Mouse (Mus musculus) megakaryocyte-erythroid progenitor cell, adult 5-6 weeks (primary cell): ENCODE measurements around the gene Aamdc. TPM values are rescaled to one million over a fixed set of nuclear protein-coding genes. Genes with fewer than 3 reads are reported as not detected.
A peak's percentile ranks its signal among the peaks of the same experiment; 100 is the strongest.

ENCODE experiments used
- ATAC-seq: replicated peaks from 2 replicates; pipeline ENCODE4 v1.8.0; 2016; ENCODE audit warnings: mild to moderate bottlenecking, inconsistent platforms; ENCODE audit not compliant: severe bottlenecking, poor library complexity, low FRiP score, low TSS enrichment
- total RNA-seq, 2 experiments: library from RNA; stranded (forward) in 1 of 2; stranded (reverse) in 1 of 2; fragments of 200-1000, 215-1000 nt in 1 of 2; fragments of >200 nt in 1 of 2; fragmentation: Nextera tagmentation in 1 of 2; gene quantifications; 2 replicates each; pipeline ENCODE4 v1.2.3; 2014 to 2017

The Aamdc gene
- total RNA-seq (2014; fragmentation: Nextera tagmentation) = 10.9 and 15.9 TPM in 2 replicates
- total RNA-seq (2017) = 36.3 and 43.2 TPM in 2 replicates

DNA sequence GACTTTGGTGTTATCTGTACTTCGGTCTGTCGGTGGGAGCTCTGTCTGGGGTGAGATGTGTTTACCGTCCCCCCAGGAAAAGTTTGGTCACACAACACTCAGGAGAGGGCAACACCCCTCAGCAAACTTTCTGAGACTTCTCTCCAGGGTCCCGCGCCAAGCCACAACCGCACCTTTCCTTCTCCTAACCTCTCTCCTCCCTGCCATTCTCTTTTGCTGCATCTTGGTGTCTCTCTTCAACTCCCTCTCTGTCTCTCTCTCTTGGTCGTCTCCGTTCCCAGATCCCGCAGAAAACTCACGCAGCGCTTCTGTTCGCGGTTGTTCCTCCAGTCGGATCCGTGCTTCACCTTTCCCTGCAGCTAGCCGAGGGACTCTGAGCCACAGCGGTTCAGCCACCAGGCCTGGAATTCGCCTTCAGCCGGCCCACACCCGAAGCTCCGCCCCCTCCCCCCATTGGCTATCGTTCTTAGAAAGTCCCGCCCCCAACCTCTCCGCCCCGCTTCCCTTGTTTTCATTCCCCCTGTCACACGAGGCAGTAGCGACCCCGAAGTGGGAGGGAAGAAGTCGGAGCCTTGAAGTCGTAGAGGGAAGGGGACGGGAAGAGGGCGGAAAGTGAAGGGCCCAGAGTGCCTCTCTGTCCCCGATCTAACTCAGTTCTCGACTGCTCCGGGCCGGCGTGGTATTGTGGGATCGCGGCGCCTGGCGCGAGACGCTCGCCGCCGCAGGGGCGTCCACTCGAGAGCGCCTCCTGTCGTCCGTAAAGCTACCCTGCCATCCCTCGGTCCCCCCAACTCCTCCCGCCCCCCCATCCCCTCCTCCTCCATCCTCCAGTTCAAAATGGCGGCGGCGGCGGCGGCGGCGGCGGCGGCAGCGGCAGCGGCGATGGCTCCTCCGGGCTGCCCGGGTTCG, at the start of gene Aamdc, which contains the start of gene Rsf1:
Aamdc (minus strand) TSS at position 431 of the 909 bp plus-strand sequence.
Rsf1 (plus strand) TSS at position 823 of the 909 bp plus-strand sequence.
- ATAC-seq = peak; percentile 81

DNA sequence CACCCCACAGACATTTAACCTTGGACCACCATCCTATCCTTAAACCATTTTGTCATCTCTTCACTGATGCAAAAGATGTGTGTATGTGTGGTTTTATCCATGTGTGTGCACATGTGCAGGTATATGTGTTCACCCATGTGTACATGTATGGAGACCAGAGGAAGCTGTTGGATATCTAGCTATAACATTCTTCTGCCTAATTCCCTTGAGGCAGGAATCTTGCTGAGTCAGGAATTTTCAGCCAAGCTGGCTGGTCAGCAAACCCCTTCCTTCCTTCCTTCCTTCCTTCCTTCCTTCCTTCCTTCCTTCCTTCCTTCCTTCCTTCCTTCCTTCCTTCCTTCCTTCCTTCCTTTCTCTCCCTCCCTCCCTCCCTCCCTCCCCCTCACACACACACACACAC, 44.1 kb upstream of the Aamdc start:
- no peak for ATAC-seq

DNA sequence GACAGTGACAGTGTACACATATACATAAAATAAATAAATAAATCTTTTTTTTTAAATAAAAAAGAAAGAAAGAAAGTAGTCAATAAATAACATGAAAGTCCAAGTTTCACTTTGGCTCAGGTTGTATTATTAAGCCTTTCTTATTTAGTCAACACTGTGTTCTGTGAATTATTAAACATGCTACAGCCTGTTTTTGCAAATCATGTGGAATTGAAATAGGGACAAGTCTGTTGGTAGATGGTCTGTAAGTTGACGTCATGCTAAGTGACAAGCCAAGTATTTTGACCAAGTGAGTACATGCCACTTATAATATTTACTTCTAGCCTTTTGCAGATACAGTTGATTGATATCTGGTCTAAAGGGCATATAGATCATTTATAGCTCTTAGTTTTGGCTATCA, 43.4 kb upstream of the Aamdc start:
- ATAC-seq = no peak

DNA sequence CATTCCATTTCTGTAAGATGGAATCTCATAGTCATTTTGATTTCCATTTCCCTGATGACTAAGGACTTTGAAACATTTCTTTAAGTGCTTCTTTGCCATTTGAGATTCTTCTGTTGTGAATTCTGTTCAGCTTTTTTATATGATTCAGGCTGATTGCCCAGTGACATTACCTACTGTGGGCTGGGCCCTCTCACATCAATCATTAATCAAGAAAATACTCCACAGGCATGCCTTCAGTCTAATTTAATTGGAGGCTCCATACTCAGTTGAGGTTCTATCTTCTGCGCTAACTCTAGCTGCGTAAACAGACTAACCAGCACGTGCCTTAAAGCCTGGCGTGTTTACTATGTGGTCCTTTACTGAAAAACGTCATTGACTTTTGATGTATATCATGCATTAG, 42.0 kb upstream of the Aamdc start:
- ATAC-seq = no peak

DNA sequence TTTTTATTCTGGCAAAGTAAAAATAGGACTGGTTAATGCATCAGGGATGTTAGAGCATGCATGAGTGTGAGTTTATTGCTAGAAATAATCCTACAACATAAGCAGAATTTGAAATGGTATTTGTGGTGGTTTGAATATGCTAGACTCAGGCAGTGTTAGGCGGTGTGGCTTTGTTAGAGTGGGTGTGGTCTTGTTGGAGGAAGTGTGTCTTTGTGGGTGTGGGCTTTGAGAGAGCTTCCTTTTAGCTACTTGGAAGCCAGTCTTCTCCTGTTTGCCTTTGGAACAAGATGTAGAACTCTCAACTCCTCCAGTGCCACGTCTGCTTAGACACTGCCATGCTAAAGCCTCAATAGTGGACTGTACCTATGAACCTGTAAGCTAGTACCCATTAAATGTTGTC, 19.3 kb upstream of the Aamdc start:
- ATAC-seq = no peak

DNA sequence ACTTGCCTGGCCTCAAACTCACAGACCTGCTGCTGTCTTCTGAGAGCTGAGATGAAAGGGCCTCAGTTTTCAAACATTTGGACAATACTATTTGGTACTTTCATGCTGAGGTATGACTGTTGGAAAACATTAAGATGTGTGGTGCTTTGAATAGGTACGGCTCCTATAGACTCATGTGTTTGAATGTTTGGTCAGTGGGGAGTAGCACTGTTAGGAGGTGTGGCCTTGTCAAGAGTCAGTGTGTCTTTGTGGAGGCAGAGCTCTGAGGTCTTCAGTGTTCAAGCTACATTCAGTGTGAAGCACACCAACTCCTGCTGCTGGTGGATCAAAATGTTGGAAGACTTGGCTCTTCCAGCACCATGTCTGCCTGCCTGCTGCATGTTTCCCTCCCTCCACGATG, 14.2 kb upstream of the Aamdc start:
- ATAC-seq = no peak

DNA sequence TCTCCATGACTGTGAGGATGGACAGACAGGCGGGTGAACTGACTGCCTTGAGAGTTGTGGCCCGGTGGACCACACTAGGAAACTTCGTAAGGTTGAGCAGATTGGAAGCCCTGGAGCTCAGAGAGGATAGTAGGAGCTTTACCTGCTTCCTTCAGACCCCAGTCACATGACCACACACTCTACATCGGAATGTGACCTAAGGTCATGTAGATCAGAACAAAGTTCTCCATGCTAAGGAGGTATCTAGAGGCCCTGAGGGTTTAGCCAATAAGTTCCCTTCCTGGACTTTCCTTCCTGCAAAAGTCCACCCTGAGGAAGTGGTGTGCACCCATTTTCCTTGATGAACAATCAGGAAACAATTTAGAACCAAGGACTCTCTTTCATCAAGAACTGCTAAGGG, 13.1 kb upstream of the Aamdc start:
- ATAC-seq = no peak

DNA sequence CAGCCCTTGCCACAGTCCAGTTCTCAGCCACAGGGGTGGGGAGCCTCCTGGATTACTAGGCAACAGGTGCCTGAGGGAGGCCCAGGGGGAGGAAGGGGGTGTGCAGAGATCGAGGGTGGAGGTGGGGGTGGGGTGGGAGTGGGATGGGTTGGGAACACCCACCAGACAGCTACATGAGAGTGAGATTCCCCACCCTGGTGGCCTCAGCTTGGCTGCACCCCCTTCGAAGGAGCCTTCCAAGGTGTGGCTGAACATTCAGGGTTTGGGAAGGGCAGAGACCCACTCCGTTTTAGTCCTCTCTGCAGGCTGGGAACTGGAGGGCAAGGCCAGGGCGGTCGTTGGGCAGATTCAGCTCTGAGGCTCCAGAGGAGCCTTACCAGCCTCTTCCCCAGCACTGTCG, 12.0 kb upstream of the Aamdc start:
- no peak for ATAC-seq

DNA sequence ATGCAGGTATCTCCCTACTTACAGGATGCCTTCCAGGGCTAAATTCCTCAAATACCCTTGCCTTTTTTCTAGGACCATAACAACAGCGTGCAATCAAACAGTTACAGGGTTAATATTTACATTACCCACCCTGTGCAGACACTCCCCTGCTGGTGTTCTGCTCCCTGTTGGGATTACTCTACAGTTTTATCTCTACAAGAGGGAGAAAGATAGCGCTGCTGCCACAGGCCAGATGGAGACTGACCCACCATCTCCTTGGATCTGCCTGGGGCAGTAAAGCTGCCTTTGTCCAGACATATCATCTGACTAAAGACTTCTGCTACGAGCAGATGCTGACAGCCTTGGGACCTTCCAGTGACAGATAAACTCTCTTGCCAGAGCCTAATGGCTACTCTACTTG, 11.2 kb upstream of the Aamdc start:
- ATAC-seq = peak; percentile 80

DNA sequence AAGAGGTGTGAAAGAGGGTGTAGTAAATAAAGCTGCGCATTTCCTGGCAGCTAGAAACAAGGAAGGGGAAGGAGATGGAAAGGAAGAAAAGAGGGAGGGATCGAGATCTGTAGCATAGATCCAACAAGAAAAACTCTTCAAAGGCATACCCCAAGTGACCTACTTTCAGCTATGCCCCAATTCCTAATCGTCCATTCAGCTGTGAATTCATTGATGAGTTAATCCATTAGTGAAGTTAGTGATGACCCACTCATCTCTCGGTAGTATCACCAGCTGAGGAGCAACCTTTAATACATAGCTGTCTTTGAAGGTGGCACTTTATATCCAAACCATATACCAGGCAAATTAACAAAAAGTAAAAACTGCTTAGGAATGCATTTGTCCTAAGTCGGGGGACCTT, 9.2 kb upstream of the Aamdc start:
- ATAC-seq = no peak

DNA sequence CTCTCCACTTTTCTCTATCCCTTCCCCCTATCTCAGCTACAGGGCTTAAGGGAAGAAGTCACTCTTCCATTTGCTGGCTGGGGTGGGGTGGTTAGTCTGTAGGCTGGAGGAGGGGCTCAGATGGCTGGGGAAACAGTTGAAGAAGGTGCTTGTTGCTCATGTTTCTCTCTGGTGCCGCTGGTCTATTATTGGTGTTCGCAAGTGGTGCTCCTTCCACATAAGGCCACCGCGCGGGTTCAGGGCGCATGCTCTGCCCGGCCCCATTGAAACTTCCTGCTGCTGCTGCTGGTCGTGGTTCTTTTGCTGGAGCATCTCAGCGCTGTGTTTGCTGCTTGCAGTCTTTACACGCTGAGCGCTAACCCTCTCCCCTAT, 1.5 kb upstream of the Aamdc start:
- peak; percentile 79 for ATAC-seq

DNA sequence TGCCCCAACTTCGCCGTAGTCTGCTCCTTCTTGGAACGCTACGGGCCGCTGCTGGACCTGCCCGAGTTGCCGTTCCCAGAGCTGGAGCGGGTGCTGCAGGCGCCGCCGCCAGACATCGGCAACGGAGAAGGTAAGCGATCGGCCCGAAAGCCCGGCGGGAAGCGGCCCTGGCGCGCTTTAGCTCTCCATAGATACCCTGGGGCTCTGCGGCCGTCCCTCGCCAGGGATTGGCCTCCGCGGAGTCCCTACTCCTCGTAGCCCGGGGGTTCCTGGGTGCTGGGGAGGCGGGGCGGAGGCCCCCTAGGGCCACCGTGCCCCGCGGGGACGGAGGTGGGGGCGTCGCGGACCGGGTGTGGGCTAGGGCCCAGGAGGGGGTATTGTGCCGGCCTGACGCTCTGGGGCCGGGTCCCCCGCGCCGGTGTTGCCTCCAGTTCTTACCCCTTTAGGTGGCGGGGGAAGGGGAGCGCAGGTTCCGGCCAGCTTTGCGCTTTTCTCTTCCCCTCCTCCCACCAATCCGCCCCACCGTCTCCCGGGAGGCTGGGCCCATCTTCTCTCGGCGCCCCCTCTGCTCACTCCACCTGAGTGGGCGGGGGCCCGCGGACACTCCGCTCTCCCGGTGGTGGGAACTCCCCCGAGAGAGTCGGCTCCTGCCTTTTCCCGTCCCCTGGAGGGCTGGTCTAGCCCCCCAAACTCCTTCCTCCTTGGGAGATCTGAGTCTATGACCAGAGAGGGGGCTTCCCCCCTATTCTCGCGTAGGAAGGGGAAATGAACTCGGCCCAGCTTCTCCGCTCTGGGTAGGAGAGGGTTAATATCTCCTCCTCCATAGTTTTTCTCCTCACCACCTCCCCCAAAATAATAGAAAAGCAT, 912 bp upstream of the Aamdc start:
- ATAC-seq = peak; percentile 12

DNA sequence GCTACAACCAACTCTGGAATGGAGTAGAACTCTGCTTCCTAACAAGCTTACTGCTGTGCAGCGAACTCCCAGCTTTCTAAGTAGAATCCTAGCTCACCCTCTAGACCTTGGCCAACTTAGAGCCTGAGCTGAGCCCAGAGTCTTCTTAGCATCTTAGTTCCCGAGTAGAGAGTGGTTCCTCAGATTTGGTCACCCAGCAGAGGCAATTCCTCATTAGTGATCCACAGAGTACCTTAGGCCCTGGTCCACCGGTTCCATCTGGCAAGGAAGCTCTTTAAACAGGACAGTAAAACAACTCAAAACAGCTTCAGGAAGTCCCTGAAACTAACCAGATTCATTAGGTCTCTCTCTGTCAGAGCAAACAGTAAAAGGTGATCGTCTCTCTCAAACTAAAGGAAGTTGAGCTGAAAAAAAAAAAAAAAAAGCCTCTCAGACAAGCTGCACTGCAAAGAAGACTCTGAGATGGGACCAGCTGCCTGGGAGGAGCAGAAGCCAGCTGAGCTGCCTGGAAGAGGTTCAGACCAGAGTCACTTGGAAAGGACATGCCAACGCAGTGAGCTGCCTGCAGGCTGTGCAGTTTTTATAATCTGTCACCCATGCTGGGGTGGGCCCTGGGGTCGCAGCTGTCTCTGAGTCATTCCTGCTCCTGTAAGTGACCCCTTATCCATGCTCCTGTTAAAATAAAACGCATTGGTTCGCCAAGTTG, 783 bp downstream of the Aamdc start:
- peak; percentile 10; the same call in 1 of the 2 replicates for ATAC-seq

DNA sequence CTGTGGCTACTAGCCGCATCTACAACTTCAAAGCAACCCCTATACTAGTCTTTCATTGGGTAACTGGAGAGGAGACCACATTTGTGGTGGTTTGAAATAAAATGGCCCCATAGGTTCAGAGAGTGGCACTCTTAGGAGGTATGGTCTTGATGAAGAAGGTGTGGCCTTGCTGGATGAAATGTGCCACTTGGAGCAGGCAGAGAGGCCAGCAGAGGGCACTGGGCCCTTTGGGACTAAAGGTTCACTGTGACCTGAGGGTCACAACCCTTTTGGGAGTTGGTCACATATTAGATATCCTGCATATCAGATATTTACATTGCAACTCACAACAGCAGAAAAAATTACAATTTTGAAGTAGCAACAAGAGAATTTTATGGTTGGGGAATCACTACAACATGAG, 8.9 kb downstream of the Aamdc start:
- ATAC-seq = peak; percentile 78

DNA sequence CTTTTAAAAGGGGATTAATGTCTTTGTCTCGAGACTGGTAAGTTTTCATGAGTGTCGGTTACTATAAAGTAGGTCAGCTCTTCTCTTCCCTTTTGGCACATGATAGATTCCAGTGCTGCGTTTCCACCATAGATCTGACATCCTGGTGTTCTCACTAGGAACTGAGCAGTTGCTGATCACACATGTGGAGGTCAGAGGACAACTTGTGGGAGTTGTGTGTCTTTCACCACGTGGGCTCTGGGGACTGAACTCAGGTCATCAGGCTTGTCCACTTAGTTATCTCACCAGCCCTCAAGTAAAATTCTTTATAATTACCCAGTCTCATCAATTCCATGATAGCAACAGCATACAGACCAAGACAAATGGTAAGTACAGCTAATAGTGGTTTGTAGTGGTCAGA, 9.9 kb downstream of the Aamdc start:
- no peak for ATAC-seq

DNA sequence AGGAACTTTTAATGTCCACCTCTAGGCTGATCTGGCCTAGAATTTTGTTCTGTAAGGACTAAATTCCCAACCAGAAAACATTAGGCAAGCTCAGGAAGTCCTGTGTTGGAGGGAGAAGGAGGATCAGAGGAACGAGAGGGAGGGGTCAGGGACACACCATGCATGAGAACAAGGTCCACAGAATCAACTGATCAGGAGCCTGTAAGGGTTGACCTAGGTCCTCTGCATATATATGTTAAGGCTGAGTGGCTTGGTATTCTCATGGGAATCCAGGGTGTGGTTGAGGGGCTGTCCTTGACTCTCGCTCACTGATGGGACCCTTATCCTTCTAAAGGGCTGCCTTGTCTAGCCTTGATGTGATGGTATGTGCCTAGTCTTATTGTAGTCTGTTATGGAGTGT, 15.7 kb downstream of the Aamdc start:
- no peak for ATAC-seq

DNA sequence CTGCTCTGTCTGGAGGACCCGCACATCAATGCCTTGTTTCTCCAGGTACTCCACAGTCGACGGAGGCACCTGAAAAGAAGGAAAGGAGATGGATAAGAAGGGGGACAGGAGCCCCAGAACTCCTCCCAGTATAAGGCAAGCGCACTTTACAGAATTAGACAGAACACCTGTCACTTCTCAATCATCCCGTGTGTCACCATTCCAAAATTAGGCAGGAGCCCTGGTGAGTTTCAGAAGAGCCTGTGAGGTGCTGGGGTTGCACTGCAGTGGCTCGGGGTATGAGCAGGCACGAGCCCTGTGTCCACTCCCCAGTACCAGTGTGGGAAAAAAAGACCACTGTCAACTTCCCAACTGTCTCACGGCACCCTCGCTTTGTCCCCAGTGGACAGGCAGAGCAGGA, 28.6 kb downstream of the Aamdc start:
- no peak for ATAC-seq

DNA sequence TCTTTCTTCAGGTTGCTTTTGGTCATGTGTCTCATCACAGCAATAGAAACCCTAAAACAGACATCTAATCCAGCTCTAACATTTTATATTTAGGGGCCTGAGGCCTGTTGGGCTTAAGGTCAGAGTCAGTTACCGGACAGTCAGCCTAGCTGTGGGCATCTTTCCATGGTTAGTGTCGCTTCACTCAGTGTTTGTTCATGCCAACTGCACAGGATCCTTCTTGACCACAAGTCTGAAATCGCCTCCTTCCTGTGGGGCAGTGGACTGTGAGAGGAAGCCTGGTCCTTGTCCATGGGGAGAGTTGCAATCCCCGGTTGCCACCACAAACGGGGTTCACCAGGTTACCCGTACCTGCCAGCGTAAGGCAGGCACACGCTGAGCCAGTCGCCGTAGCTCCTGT, 30.0 kb downstream of the Aamdc start:
- ATAC-seq = no peak

DNA sequence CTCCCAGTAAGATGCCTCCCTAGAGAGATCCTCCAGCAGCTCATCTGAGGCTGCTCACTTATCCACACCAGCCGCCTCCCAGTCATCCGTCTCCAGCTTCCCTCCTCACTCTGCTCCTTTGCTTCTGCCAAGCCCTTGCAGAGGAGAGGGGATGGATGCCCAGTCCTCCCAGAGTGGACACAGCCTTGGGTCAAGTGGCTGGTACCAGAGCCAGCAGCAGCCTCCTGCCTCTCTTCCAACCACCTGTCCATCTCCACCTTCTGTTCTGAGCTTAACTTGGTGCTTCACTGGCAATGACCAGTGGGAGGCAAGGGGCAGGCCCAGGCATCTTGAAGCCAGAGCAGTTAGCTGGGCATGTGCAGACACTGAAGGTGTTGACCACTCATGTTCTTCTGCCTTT, 32.8 kb downstream of the Aamdc start:
- no peak for ATAC-seq

DNA sequence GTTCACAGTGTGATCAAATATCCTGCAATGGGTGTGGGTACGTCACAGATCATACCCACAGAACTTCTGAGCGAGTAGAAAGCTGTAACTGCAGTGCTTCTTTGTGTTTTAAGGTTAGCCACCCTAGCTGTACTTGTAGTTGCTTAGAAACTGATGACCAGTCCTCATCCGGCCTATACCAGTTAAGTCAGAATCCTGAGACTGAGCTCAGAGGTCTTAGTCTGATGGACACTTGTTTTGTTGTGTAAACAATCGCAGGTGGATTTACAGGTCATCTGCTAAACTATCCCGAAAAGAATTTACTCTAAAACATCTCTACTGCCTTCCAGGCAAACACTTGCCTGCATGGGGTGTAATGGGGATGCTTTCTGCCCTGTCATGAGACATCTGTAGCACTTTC, 42.7 kb downstream of the Aamdc start:
- no peak for ATAC-seq
